Comparison of ENCODE assay signal across 7 mouse cellular contexts in the genomic region with DNA sequence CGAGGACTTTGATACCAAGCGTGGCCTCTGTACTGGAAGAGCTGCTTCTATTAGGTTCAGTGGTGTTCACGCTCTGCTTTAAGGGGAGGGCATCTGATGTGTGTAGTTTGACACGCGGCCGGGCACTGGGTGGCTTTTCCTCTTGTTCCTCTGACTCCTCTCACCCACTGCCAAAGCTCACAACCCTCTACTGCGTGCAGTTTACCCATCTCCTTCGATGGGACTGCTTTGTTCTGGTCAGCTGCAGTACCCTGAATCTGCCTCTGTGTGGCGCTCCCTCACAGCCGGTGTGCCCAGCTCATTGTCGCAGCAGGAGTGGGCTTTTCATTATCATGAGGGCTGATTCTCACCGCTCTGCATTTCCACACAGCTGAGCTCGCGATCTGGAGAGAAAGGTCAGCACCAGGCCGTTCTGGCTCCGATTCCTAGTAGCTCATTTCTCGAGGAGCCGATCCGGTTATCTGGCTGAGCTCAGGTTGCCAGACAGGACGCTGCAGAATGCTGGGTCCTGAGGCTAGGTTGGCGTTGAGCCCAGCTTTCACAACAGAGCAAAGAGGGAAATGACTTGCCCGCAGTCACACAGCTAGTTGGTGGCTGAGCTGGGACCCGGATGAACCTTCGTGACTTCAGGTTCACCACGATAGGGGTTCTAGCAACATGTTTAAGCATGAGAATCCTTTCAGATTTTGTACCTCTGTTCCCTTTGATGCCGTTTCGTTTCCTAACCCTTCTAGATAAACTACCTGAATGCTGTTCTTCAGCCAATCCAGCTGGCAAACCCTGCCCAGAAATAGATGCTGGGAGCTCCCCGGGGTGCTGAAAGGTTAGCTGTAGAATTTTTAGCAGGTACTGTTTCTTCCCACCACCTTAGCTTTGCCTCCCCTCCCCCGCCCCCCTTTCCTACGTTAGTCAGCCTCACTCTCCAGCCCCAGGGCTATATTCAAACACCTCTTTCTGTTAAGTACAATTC. TPM values are rescaled to one million over a fixed set of nuclear protein-coding genes. Genes with fewer than 3 reads are reported as not detected.
DNase-seq lines count a peak whose midpoint lies in the region; ATAC-seq lines count a peak whose summit lies in the region.

No protein-coding gene starts in this region.

- H3K9me3 ChIP-seq in intestine, embryonic 16.5 days (ENCODE audit: control insufficient read depth, low read length) = no peaks in the 10 kb centered on the region

- no peaks in the 10 kb centered on the region for H3K27me3 ChIP-seq in intestine, embryonic 16.5 days (replicated peaks; ENCODE audit: control insufficient read depth, insufficient read depth, low read length)

- H3K4me1 ChIP-seq in intestine, embryonic 16.5 days (ENCODE audit: control insufficient read depth, insufficient read depth, low read length) = peaks cover 13% of the 10 kb centered on the region; the same call in 1 of the 2 replicates

- DNase-seq in adrenal gland, adult 8-10 months = peak; percentile 55
- DNase-seq in embryo, embryonic 10.5 days (ENCODE audit: low spot score) = peak; percentile 90
- peak; percentile 76 to 78 for DNase-seq in gastrocnemius, postnatal 4 days (ENCODE audit: low spot score in 2 of 2)
- peak; percentile 63 to 69 for DNase-seq in left cerebral cortex, postnatal 36 days (ENCODE audit: low spot score in 2 of 2)
- peak; percentile 86 for DNase-seq in mesoderm, embryonic 11.5 days (ENCODE audit: low read depth, low spot score)
- peak; percentile 78 for DNase-seq in right cerebral cortex, postnatal 4 days

- intact Hi-C loops in left cerebral cortex, postnatal 36 days (cut with DNase I) = loop anchor here (2.0 kb wide), 1 partner anchor 45 kb away; no protein-coding TSS in a partner anchor

- WGBS in intestine, embryonic 16.5 days = 13% methylated on average over 30 of the region's 30 CpGs

- ATAC-seq in intestine, embryonic 16.5 days = peak; percentile 64

- peak overlapping the region; percentile 34 for H3K4me3 ChIP-seq in intestine, embryonic 16.5 days (ENCODE audit: low read length)

- peaks cover 18% of the 10 kb centered on the region for H3K36me3 ChIP-seq in intestine, embryonic 16.5 days (ENCODE audit: control insufficient read depth, insufficient read depth, low read length)

- peak overlapping the region; percentile 59 for H3K4me2 ChIP-seq in intestine, embryonic 16.5 days (ENCODE audit: low read depth, low read length)

- peak overlapping the region; percentile 57; the same call in 1 of the 2 replicates for H3K9ac ChIP-seq in intestine, embryonic 16.5 days (ENCODE audit: low read depth, low read length)

- H3K27ac ChIP-seq in intestine, embryonic 16.5 days (ENCODE audit: low read length) = no peak overlapping the region

RNA-seq across cellular contexts. Expression of gene Cbln3, which starts 10.2 kb away (rescaled TPM):
- under 1 TPM in 3 of 4 experiments, not detected in 1; 0.05 to 0.22 (median 0.06) TPM for total RNA-seq in adrenal gland, adult 8-10 months (2022)
- under 1 TPM; 0.47 to 0.52 TPM for total RNA-seq in gastrocnemius, postnatal 4 days (2021)
- 0.17 and 0.27 TPM in 2 replicates for polyA plus RNA-seq in intestine, embryonic 16.5 days (2015; fragmentation: Nextera tagmentation; extraction: Ambion mirVana)
- under 1 TPM; 0.29 to 0.49 TPM for total RNA-seq in left cerebral cortex, postnatal 36 days (2021)

RNA-seq across cellular contexts. Expression of gene Khnyn, which starts 10.7 kb away (rescaled TPM):
- 10 to 100 TPM; 19.1 to 27.2 (median 25.1) TPM for total RNA-seq in adrenal gland, adult 8-10 months (2022)
- 10 to 100 TPM; 15.7 to 16.9 TPM for total RNA-seq in gastrocnemius, postnatal 4 days (2021)
- 12.5 and 13.6 TPM in 2 replicates for polyA plus RNA-seq in intestine, embryonic 16.5 days (2015; fragmentation: Nextera tagmentation; extraction: Ambion mirVana)
- total RNA-seq in left cerebral cortex, postnatal 36 days (2021) = 10 to 100 TPM; 11.4 to 12.7 TPM

RNA-seq across cellular contexts. Expression of gene Nynrin, which starts 20.2 kb away (rescaled TPM):
- total RNA-seq in adrenal gland, adult 8-10 months (2022) = 10 to 100 TPM; 14.3 to 23.2 (median 17.2) TPM
- 10 to 100 TPM; 27.5 to 33.0 TPM for total RNA-seq in gastrocnemius, postnatal 4 days (2021)
- 12.6 and 13.6 TPM in 2 replicates for polyA plus RNA-seq in intestine, embryonic 16.5 days (2015; fragmentation: Nextera tagmentation; extraction: Ambion mirVana)
- 1 to 10 TPM; 7.9 to 9.5 TPM for total RNA-seq in left cerebral cortex, postnatal 36 days (2021)

RNA-seq across cellular contexts. Expression of gene Sdr39u1, which starts 26.1 kb away (rescaled TPM):
- total RNA-seq in adrenal gland, adult 8-10 months (2022) = 10 to 100 TPM; 65.6 to 78.4 (median 73.2) TPM
- total RNA-seq in gastrocnemius, postnatal 4 days (2021) = 10 to 100 TPM; 45.7 to 50.1 TPM
- polyA plus RNA-seq in intestine, embryonic 16.5 days (2015; fragmentation: Nextera tagmentation; extraction: Ambion mirVana) = 85.2 and 89.2 TPM in 2 replicates
- 100 to 1,000 TPM in 1 of 2 experiments, 10 to 100 TPM in 1; 89.7 to 104 TPM for total RNA-seq in left cerebral cortex, postnatal 36 days (2021)

RNA-seq across cellular contexts. Expression of gene Nfatc4, which starts 51.1 kb away (rescaled TPM):
- total RNA-seq in adrenal gland, adult 8-10 months (2022) = 10 to 100 TPM; 23.3 to 45.1 (median 31.1) TPM
- total RNA-seq in gastrocnemius, postnatal 4 days (2021) = 10 to 100 TPM; 23.0 to 26.0 TPM
- 21.1 and 21.2 TPM in 2 replicates for polyA plus RNA-seq in intestine, embryonic 16.5 days (2015; fragmentation: Nextera tagmentation; extraction: Ambion mirVana)
- 1 to 10 TPM; 1.8 TPM for total RNA-seq in left cerebral cortex, postnatal 36 days (2021)
